1 mouse cellular context compared by ENCODE assay signal in the genomic region with DNA sequence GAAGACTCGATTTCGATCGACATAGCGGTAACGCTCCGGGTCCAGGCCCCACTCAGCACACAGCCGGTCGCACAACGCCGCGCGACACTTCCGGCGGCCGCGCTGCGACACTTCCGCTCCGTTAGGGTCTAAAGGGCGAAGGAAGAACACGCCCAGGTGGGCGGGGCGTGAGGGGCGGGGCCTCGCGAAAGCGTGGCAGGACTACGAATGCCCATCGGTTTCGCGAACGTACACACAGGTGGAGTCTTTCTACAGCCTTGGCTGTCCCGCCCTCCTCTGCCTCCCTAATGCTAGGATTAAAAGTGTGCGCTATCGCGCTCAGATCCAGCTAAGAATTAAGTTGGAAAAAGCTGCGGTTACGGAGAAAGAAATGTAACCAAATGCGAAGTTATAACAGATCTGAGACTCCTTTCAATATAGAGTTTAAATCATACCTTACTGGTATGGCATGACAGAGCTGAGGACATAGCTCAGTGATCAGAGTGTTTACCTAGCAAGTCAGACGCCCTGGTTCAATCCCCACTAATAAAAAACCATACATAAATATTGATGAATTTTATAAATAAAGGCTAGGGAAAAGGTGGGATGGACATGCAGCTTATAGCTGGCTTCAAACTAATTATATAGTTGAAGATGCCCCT.
A peak's percentile ranks its signal among the peaks of the same experiment; 100 is the strongest.
TF ChIP-seq lines count a peak whose summit lies in the region.

A gene (minus strand): TSS at position 144 of the 641 bp plus-strand sequence.

TF ChIP-seq in CH12.LX, 34 proteins besides CTCF, POLR2A, EP300 and RAD21 (continued from another document):
- TF ChIP-seq SIN3A (IDR thresholded peaks at IDR 0.05; ENCODE audit: low read length) (peak; percentile 96), NELFE (IDR thresholded peaks at IDR 0.05; ENCODE audit: low read depth, low read length) (peak; percentile 73; the same call in 1 of the 2 replicates), ETS1 (conservative IDR thresholded peaks at IDR 0.05; ENCODE audit: low read depth, low read length) (no peak), NRF1 (IDR thresholded peaks at IDR 0.05; ENCODE audit: low read depth, low read length) (peak; percentile 35; the same call in 1 of the 2 replicates), MXI1 (IDR thresholded peaks at IDR 0.05; ENCODE audit: low read depth, low read length) (peak; percentile 94), MEF2A (IDR thresholded peaks at IDR 0.05; ENCODE audit: borderline replicate concordance, low read depth, low read length) (peak; percentile 53; the same call in 1 of the 2 replicates), MAX (IDR thresholded peaks at IDR 0.05; ENCODE audit: low read length) (peak; percentile 79), BHLHE40 (IDR thresholded peaks at IDR 0.05; ENCODE audit: low read depth, low read length) (no peak), UBTF (IDR thresholded peaks at IDR 0.05; ENCODE audit: low read depth, low read length) (no peak), ELF1 (IDR thresholded peaks at IDR 0.05; ENCODE audit: low read depth, low read length) (peak; percentile 87), USF2 (conservative IDR thresholded peaks at IDR 0.05; ENCODE audit: low read depth, low read length) (no peak), JUN (IDR thresholded peaks at IDR 0.05; ENCODE audit: insufficient read depth, low read depth, low read length) (no peak), MAZ (IDR thresholded peaks at IDR 0.05; ENCODE audit: low read depth, low read length) (peak; percentile 76; the same call in 1 of the 2 replicates), HCFC1 (IDR thresholded peaks at IDR 0.05; ENCODE audit: low read depth, low read length) (peak; percentile 98), IRF4 (IDR thresholded peaks at IDR 0.05; ENCODE audit: low read depth, low read length) (no peak; the same call in 1 of the 2 replicates), KAT2A (IDR thresholded peaks at IDR 0.05; ENCODE audit: insufficient replicate concordance, low read length) (peak; percentile 94; the same call in 1 of the 2 replicates), ZKSCAN1 (IDR thresholded peaks at IDR 0.05; ENCODE audit: borderline replicate concordance, low read depth, low read length) (no peak), RCOR1 (conservative IDR thresholded peaks at IDR 0.05; ENCODE audit: low read depth, low read length) (no peak), USF1 (IDR thresholded peaks at IDR 0.05; ENCODE audit: low read depth, low read length) (no peak), GABPA (IDR thresholded peaks at IDR 0.05; ENCODE audit: insufficient replicate concordance, low read depth, low read length) (peak; percentile 49; the same call in 1 of the 2 replicates), POLR2AphosphoS2 (IDR thresholded peaks at IDR 0.05; ENCODE audit: low read depth, low read length) (no peak), MAFK (IDR thresholded peaks at IDR 0.05; ENCODE audit: insufficient replicate concordance, low read length) (no peak), TCF12 (IDR thresholded peaks at IDR 0.05; ENCODE audit: low read depth, low read length) (peak; percentile 64), PAX5 (IDR thresholded peaks at IDR 0.05; ENCODE audit: low read length) (no peak), CHD1 (IDR thresholded peaks at IDR 0.05; ENCODE audit: low read depth, low read length) (no peak), ZNF384 (IDR thresholded peaks at IDR 0.05; ENCODE audit: low read depth, low read length) (no peak), CHD2 (IDR thresholded peaks at IDR 0.05; ENCODE audit: low read length) (peak; percentile 14; the same call in 1 of the 2 replicates), SMC3 (IDR thresholded peaks at IDR 0.05; ENCODE audit: low read depth, low read length) (no peak), ZMIZ1 (IDR thresholded peaks at IDR 0.05; ENCODE audit: low read depth, low read length) (peak; percentile 86)
TF ChIP-seq in CH12.LX: peak in this region for 16.
